Mouse (Mus musculus) midbrain, embryonic 10.5 days (tissue): Measurements from ENCODE around the gene Uckl1. TPM values are rescaled to one million over a fixed set of nuclear protein-coding genes. Genes with fewer than 3 reads are reported as not detected.
A peak's percentile ranks its signal among the peaks of the same experiment; 100 is the strongest.

ENCODE experiments used
- DNase-seq: peaks from one replicate; pipeline ENCODE4 v3.0.0-alpha.2; 2017; ENCODE audit warnings: low spot score
- H3K27ac ChIP-seq: fragments of 300-500 bp; sonication (generic); replicated peaks from 2 replicates; pipeline ENCODE4 v1.5.1; 2016; ENCODE audit warnings: mild to moderate bottlenecking
- H3K27me3 ChIP-seq: fragments of 300-500 bp; sonication (generic); 2 replicates; pipeline ENCODE4 v1.6.1; 2016; ENCODE audit warnings: low read depth, mild to moderate bottlenecking; ENCODE audit not compliant: poor library complexity, severe bottlenecking
- H3K36me3 ChIP-seq: fragments of 300-500 bp; sonication (generic); 2 replicates; pipeline ENCODE4 v1.6.1; 2016; ENCODE audit warnings: mild to moderate bottlenecking, moderate library complexity
- H3K4me1 ChIP-seq: fragments of 300-500 bp; sonication (generic); 2 replicates; pipeline ENCODE4 v1.6.1; 2016
- H3K4me3 ChIP-seq: fragments of 300-500 bp; sonication (generic); 2 replicates; pipeline ENCODE4 v1.5.1; 2016; ENCODE audit warnings: mild to moderate bottlenecking, moderate library complexity
- H3K9me3 ChIP-seq: fragments of 300-500 bp; sonication (generic); replicated peaks from 2 replicates; pipeline ENCODE4 v1.6.1; 2016; ENCODE audit warnings: mild to moderate bottlenecking
- WGBS: fragments of 180-500 bp; shearing (Covaris S2); methylation state at CpG from one replicate; pipeline ENCODE4 v1.1.7; 2016; 5-methylcytosine and 5-hydroxymethylcytosine counted together
- polyA plus RNA-seq: library from polyadenylated mRNA; unstranded; fragments of >200 nt; fragmentation: Nextera tagmentation; extraction: Ambion mirVana; gene quantifications from 2 replicates; pipeline ENCODE4 v1.2.1, GENCODE M21; 2016

Uckl1 gene
- 49.8 and 59.3 TPM in 2 replicates for polyA plus RNA-seq

- Histone ChIP-seq H3K4me3 (no peak within 1 kb of the TSS), H3K27ac (no peak within 1 kb of the TSS), H3K36me3 (peaks cover 65% of the 10 kb centered on the region), H3K4me1 (peaks cover 23% of the 10 kb centered on the region), H3K9me3 (no peaks in the 10 kb centered on the region), H3K27me3 (no peaks in the 10 kb centered on the region)
- DNase-seq = no peak
- 97% methylated on average over 4 of the region's 4 CpGs for WGBS
These were observed at the start of gene Uckl1 for GRCm38 (mm10) chr2:181584411-181584942. Gene Uckl1, minus strand, starts transcription at chr2:181584892.

GRCm38 (mm10) chr2:181632624-181633023 lies 47.9 kb upstream of the Uckl1 start:
- H3K36me3 ChIP-seq = peaks cover 86% of the 10 kb centered on the region
- no peak for DNase-seq
- no peaks in the 10 kb centered on the region for H3K27me3 ChIP-seq
- no peaks in the 10 kb centered on the region for H3K4me1 ChIP-seq
- H3K4me3 ChIP-seq = no peak overlapping the region
- no peaks in the 10 kb centered on the region for H3K9me3 ChIP-seq
- no peak overlapping the region for H3K27ac ChIP-seq
- WGBS = 94% methylated on average over 6 of the region's 6 CpGs

DNA sequence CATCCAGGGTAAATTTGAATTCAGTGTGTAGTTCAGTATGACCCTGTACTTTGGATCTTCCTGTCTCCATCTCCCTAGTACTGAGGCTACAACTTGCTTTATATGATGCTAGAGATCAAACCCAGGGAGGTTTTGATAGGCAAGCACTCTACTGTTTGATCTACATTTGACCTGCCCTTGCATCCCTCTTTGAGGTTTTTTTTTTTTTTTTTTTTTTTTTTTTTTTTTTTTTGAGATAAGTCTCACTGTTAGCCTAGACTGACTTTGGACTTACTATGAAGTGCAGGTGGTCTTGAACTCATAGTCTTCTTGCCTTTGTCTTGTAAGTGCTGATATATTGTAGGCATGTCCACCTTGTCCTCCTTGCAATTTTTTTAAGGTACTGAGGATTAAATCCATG lies 43.8 kb upstream of the Uckl1 start:
- DNase-seq = no peak
- H3K27me3 ChIP-seq = no peaks in the 10 kb centered on the region
- H3K4me1 ChIP-seq = no peaks in the 10 kb centered on the region
- H3K27ac ChIP-seq = no peak overlapping the region
- no peak overlapping the region for H3K4me3 ChIP-seq
- H3K9me3 ChIP-seq = no peaks in the 10 kb centered on the region
- H3K36me3 ChIP-seq = peaks cover 72% of the 10 kb centered on the region

DNA sequence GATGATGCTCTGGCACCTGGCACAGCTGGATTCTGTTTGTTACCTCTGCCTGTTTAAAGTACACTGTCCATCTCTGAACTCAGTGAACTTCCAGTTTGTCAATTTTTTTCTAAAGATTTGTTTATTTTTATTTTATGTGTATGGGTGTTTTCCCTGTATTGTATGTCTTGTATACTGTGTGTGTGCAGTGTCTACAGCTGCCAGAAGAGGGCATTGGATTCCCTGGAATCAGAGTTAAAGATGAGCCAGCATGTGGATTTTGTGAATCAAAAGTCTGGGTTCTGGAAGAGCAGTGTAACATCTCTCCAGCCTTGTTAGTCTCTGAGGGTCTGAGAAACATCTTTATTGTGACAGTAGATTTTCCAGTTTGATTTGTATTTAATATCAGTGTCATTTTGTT lies 38.7 kb upstream of the Uckl1 start:
- H3K4me1 ChIP-seq = no peaks in the 10 kb centered on the region
- peaks cover 76% of the 10 kb centered on the region for H3K36me3 ChIP-seq
- H3K27me3 ChIP-seq = no peaks in the 10 kb centered on the region
- H3K4me3 ChIP-seq = no peak overlapping the region
- DNase-seq = peak; percentile 14
- no peak overlapping the region for H3K27ac ChIP-seq
- H3K9me3 ChIP-seq = no peaks in the 10 kb centered on the region

GRCm38 (mm10) chr2:181618761-181619495 lies 34.2 kb upstream of the Uckl1 start:
- Histone ChIP-seq H3K36me3 (peaks cover 85% of the 10 kb centered on the region), H3K4me3 (no peak overlapping the region), H3K4me1 (no peaks in the 10 kb centered on the region), H3K9me3 (no peaks in the 10 kb centered on the region), H3K27me3 (no peaks in the 10 kb centered on the region), H3K27ac (no peak overlapping the region)
- WGBS = 91% methylated on average over 5 of the region's 5 CpGs
- DNase-seq = no peak

DNA sequence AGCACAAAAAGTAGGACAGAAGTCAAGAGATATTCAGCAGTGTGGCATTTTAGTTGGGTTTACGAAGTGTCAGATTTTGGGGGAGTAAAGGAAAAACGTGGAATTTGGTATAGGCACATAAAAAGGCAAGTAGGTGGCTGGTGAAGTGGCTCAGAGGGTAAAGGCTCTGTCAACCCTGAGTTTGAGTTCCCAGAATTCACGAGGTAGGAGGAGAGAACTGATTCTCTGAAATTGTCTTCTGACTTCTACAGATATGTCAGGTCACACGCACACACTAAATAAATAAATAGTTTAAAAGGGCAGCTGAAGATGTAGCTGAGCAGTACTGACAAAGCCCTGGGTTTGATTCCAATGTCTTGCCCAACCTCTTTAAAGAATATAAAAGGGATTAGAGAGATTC lies 17.7 kb upstream of the Uckl1 start:
- WGBS = 75% methylated on average over 4 of the region's 4 CpGs
- DNase-seq = no peak
- Histone ChIP-seq H3K27ac (no peak overlapping the region), H3K9me3 (no peaks in the 10 kb centered on the region), H3K4me1 (peaks cover 44% of the 10 kb centered on the region), H3K27me3 (no peaks in the 10 kb centered on the region; the same call in 1 of the 2 replicates), H3K36me3 (peaks cover 8% of the 10 kb centered on the region), H3K4me3 (peak overlapping the region; percentile 94)

- H3K4me1 ChIP-seq = peaks cover 48% of the 10 kb centered on the region
- peak overlapping the region; percentile 94 for H3K4me3 ChIP-seq
- no peaks in the 10 kb centered on the region for H3K9me3 ChIP-seq
- H3K36me3 ChIP-seq = peaks cover 9% of the 10 kb centered on the region
- no peaks in the 10 kb centered on the region; the same call in 1 of the 2 replicates for H3K27me3 ChIP-seq
- WGBS = 30% methylated on average over 10 of the region's 10 CpGs
- DNase-seq = no peak
- peak overlapping the region; percentile 92 for H3K27ac ChIP-seq
These were observed 17.1 kb upstream of the Uckl1 start for GRCm38 (mm10) chr2:181601751-181602145.

DNA sequence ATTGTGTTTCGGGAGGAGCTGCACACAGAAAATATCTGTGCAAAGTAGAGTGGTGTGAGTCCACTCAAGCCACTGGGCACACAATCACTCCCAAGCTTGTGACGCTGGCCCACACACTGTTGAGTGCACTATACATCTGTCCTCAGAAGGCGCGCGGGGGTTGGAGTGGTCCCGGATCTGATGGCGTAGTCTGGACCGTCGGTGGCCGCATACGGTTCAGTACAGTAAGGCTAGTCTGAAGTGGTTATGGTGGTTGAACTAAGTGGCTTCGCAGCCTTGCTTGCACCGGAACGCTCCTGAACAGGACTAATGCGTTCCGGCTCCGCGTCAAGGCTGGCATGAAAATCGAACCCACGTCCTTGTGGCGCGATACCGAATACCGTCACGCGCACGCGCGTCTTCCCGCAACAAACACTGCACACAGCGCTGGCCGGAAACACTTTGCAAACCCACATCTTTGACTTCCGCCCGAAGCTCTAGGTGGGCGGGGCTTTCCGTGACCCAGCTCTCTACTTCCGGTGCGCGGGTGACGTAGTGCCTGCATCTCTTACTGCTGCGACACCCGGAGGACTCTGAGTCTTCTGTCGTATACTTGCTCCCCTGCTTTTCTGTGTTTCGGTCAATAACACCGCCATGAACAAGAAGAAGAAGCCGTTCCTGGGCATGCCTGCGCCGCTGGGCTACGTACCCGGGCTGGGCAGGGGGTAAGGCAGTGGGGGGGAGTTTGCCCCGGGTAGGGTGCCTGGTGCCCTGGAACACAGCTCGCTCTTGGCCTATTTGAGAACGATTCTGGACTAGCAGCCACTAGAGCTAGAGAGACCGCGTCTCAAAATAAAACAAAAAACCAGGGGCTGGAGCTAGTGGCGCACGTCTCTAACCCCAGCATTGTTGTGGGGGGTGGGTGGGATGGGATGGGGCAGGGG lies 16.4 kb upstream of the Uckl1 start:
- Histone ChIP-seq H3K4me3 (peak overlapping the region; percentile 94), H3K27ac (peak overlapping the region; percentile 92), H3K27me3 (no peaks in the 10 kb centered on the region; the same call in 1 of the 2 replicates), H3K9me3 (no peaks in the 10 kb centered on the region), H3K4me1 (peaks cover 48% of the 10 kb centered on the region), H3K36me3 (peaks cover 15% of the 10 kb centered on the region)
- peak; percentile 96 for DNase-seq
- WGBS = 1% methylated on average over 57 of the region's 57 CpGs

DNA sequence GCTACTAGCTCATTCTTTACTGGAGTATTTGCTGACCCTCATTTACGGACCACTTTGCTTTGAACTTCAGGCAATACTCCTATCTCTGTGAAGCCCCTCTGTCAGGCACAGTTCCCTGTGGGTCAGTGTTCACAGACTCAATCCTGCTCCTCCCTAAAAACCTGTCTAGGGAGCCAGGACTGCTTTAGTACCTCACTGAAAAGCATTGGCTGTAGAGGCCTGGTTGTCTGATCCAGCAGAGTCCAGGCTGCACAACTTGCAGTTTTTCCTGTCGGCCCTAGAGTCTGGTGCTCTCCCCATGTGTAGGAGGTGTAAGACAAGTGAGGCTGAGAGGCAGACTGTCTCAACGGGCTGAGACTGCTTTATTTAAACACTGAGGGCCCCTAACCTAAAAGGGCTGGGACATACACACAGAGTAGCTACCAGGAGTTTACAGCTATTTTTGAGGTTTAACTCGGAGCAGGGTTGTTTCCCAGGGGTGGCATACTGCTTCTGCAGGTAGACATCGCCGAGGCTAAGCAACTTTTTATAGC lies 15.6 kb upstream of the Uckl1 start:
- H3K9me3 ChIP-seq = no peaks in the 10 kb centered on the region
- H3K27ac ChIP-seq = peak overlapping the region; percentile 92
- peaks cover 48% of the 10 kb centered on the region for H3K4me1 ChIP-seq
- no peak for DNase-seq
- H3K27me3 ChIP-seq = no peaks in the 10 kb centered on the region; the same call in 1 of the 2 replicates
- H3K4me3 ChIP-seq = peak overlapping the region; percentile 94
- 67% methylated on average over 6 of the region's 6 CpGs for WGBS
- H3K36me3 ChIP-seq = peaks cover 15% of the 10 kb centered on the region

DNA sequence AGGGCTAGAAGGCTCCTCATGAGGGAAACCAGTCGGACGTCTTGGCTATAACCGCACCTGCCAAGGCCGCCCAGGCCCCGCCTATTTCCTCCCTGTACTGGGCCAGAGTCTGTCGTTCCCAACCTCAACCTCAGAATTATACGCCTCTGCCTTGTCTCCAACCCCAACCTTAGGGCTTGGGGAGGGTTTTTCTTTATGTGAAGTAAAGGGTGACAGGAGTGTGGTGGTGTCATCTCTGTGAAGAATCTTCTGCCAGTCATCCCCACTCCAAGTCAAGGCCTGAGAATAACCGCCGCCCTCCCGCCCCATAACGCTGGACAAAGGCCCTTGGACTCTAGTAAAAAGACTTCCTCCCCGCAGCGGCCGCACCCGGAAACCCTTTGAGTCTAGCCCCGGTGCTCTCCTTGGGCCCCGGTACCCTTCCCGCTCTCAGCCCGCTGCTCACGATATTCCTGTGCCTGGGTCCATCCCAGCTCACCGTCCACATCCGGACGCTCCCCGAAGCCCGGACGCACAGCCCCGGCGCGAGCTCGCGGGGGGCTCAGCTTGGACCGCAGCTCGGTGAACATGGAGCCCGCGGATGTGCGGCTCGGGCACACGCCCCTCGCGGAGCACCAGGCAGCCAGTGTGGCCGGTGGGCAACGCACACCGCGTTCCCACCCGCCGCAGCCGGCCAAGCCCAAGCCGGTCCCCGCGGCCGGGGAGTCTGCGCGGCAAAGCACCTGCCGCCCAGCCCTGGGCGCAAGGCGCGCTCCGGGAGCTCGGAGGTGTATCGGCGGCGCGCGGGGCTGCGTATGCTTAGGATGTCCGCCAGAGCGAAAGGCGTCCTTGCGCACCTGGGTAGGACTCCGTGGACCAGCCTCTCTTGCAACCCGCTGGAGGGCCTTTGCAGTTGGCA lies 14.0 kb upstream of the Uckl1 start, which contains the start of gene Samd10:
Gene Samd10 (minus strand): TSS at position 759 of the 898 bp plus-strand sequence.
- 2% methylated on average over 71 of the region's 71 CpGs for WGBS

GRCm38 (mm10) chr2:181597378-181598061 lies 12.8 kb upstream of the Uckl1 start:
- H3K27me3 ChIP-seq = no peaks in the 10 kb centered on the region; the same call in 1 of the 2 replicates
- no peak overlapping the region for H3K27ac ChIP-seq
- WGBS = 75% methylated on average over 7 of the region's 7 CpGs
- no peaks in the 10 kb centered on the region for H3K9me3 ChIP-seq
- peaks cover 15% of the 10 kb centered on the region for H3K36me3 ChIP-seq
- no peak for DNase-seq
- H3K4me1 ChIP-seq = peaks cover 53% of the 10 kb centered on the region
- H3K4me3 ChIP-seq = peak overlapping the region; percentile 72; the same call in 1 of the 2 replicates

More for the DNA sequence above, 14.0 kb upstream of the Uckl1 start, which contains the start of gene Samd10:
- peak; percentile 70 for DNase-seq
- no peaks in the 10 kb centered on the region; the same call in 1 of the 2 replicates for H3K27me3 ChIP-seq
- peaks cover 48% of the 10 kb centered on the region for H3K4me1 ChIP-seq
- H3K36me3 ChIP-seq = peaks cover 15% of the 10 kb centered on the region
- no peaks in the 10 kb centered on the region for H3K9me3 ChIP-seq
- peak within 1 kb of the TSS; percentile 94 for H3K4me3 ChIP-seq
- peak within 1 kb of the TSS; percentile 90 for H3K27ac ChIP-seq
